Mouse (Mus musculus) layer of hippocampus, postnatal 14 days (tissue): ENCODE data around the gene Wfdc13. TPM values are rescaled to one million over a fixed set of nuclear protein-coding genes. Genes with fewer than 3 reads are reported as not detected.
"Not testable (repeated sequence)": the region's sequence is repeated elsewhere in the genome, so short reads cannot be mapped to it uniquely, and the experiment has no call there.

Experiments used
- DNase-seq, 2 experiments: peaks; one replicate each; pipeline ENCODE4 v3.0.0; 2021 to 2022; ENCODE audit warnings: low spot score in 2 of 2, mixed read lengths in 1 of 2
- total RNA-seq, 2 experiments: library from RNA; stranded (reverse); gene quantifications; 2 replicates each; pipeline ENCODE4 v1.2.3; 2021

Gene Wfdc13
- total RNA-seq, 2 experiments from 2014 or later: not detected

DNA sequence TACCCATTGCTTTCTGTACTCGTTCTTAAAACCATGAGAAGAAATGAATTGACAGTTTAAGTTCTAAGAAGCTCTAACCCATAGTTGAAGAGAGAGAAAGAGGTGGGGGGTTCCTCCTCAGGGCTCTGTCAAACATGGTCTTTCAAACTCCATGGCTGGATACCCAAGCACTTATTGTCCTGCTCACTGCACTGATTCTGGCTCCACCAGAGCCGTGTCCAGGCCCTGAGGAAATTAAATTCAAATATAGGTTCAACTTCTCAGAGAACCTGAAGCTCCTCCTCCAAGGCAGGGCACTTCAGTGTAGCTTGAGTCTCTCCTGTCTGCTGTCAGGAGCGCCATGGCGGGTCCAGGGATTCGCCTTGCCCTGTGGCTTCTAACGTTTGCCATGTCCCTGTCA lies 30.1 kb downstream of the Wfdc13 start, which contains the start of gene Spint5:
Spint5 (plus strand) TSS at position 301 of the 400 bp plus-strand sequence.
- DNase-seq: no peak

DNA sequence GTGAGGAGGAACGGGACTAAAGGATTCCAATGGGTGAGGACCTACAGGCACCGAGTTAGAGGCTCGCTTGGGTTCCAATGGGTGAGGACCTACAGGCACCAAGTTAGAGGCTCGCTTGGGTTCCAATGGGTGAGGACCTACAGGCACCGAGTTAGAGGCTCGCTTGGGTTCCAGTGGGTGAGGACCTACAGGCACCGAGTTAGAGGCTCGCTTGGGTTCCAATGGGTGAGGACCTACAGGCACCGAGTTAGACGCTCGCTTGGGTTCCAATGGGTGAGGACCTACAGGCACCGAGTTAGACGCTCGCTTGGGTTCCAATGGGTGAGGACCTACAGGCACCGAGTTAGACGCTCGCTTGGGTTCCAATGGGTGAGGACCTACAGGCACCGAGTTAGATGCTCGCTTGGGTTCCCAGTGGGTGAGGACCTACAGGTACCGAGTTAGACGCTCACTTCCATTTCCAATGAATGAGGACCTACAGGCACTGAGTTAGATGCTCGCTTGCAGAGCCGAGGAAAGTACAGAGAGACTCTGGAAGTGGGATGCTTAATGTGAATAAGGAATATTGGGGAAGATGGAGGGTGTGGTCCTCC lies 31.4 kb downstream of the Wfdc13 start:
- not testable (repeated sequence) for DNase-seq

DNA sequence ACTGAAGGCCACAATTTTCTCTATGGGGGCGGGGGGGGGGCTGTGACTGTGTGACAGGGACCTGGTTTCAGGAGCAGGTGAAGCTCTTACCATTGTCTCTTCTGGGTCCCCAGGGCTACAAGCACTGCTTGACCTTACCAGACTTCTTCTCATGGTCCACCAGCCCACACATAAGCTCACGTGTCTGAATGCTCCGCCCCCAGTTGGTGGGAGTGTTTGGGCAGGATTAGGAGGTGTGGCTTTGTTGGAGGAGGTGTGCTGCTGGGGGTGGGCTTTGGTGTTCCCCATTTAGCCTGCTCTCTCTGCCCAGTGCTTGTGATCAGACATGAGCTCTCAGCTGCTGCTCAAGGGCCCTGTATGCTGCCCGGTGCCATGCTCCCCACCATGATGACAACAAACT lies 38.4 kb downstream of the Wfdc13 start:
- no peak for DNase-seq

DNA sequence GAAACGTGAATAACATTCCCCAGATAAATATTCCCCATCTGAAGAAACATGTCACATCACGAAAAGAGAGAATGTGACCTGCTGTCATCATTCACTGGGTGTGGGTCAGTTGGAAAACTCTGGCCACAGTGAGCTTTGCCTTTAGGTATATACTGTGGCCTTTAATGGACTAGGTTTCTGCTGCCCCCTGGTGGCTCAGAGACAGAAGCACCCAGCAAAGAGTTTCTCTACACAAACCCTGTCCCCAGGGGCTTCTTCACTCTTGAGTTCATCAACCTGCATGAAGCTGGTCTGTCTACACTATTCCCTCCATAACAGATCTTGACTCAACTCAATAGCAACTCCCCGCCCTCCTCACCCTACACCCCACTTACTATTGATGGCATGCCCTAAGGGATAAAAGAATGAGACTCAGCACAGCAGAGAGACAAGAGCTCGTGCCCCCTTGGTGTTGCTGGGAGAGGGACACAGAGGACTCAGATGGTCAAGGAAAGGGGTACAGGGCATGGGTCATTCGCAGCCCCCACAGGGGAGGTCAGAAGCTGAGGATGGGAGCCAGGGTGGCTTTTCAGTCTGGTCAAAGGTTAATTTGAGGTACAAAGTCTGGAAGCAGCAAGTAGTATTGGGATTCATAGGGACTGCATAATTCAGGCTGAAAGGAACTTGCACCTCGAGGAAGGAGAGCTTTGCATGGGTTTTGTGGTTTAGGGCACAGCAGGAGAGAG lies 41.1 kb downstream of the Wfdc13 start:
- peak; percentile 50 to 74 for DNase-seq

DNA sequence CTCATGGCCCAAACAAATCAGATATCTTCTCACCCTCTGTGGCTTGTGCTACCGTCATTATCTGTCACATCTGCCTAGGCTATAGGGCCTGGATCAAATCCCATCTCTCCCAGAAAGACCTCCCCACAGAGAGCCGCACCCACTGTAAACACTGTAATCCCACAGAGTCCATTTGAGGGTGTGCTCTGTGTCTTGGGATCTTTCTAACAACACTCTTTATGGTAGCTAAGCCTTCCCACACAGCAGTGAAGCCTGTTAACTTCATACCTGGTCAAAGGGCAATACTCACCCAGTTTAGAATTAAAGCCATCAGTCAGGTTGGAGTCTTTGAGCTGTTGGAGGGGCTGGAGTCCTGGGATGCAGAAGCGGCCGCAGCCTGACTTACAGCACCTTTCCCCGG lies 46.8 kb downstream of the Wfdc13 start:
- DNase-seq: no peak

DNA sequence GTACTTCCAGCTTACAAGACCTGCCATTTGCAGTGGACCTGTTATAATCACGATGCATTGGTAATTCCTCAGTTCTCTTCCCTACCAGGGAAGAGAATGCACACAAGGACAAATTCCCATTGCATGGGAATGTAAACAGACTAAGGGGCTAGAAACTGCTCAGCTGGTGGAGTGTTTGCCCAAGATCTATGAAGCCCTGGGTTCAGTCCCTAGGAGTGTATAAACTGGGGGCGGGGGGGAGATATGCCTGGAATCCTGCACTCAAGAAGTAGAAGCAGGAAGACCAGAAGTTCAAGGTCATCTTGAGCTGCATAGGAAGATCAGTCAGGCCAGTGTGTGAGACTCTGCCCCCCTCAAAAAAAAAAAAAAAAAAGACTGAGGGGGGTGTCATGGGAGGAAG lies 48.4 kb downstream of the Wfdc13 start:
- no peak for DNase-seq

DNA sequence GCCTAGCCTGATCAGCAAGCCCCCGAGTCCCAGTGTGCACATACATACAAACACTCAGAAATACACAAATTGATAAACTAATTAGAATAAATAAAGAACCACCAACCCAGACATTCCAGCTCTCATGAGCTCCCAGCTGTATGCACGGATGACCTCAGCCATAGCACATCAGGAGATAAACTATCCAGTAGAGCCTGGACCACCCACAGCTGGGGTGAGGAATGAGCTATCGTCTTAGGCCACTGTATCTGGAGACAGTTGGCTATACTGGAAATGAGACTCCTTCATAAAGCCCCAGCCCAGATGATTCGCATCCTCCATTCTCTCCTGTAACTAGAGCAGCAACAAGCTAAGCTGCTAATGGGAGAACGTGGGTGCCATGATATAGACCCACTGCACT lies 49.9 kb downstream of the Wfdc13 start:
- no peak for DNase-seq

DNA sequence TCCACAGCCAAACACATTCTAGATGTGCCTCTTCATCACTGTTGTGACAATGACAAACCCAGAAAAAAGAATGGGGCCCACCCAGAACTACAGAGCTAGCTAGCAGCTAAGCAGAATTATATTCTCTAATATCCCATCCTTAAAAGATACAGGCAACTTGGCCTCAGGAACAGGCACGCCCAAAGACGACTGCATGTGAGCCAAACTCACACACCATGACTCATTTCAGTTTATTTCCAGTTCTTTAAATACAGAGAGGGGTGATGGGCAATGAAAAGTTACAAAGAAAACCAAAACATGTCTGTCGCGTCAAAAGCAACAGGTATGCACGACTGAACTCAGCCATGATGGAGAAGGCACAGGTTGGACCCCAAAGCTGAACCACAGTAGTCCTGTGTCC lies 50.5 kb downstream of the Wfdc13 start:
- no peak for DNase-seq

Other genes starting within 250 kb of the Wfdc13 start
- gene Sdc4, start 241.2 kb upstream of the Wfdc13 start, total RNA-seq: 100 to 1,000 TPM; 117 to 137 TPM
- 10 to 100 TPM; 39.1 to 44.7 TPM for gene Sys1, start 228.1 kb upstream of the Wfdc13 start, total RNA-seq
- gene Gm20458, start 224.1 kb upstream of the Wfdc13 start, total RNA-seq: 10 to 100 TPM; 12.7 to 18.8 TPM
- gene Trp53tg5, start 211.4 kb upstream of the Wfdc13 start, total RNA-seq: not detected
- 10 to 100 TPM; 87.6 to 88.0 TPM for gene Dbndd2, start 199.0 kb upstream of the Wfdc13 start, total RNA-seq
- gene Pigt, start 187.6 kb upstream of the Wfdc13 start, total RNA-seq: 10 to 100 TPM; 95.2 to 96.5 TPM
- 1 to 10 TPM in 1 of 2 experiments, not detected in 1; 5.6 TPM for gene Wfdc2, start 122.7 kb upstream of the Wfdc13 start, total RNA-seq
- gene Spint3, start 111.6 kb upstream of the Wfdc13 start, total RNA-seq: not detected
- gene Wfdc6a, start 99.7 kb upstream of the Wfdc13 start, total RNA-seq: 1 to 10 TPM in 1 of 2 experiments, under 1 TPM in 1; 0.71 to 1.9 TPM
- gene Eppin, start 91.5 kb upstream of the Wfdc13 start, total RNA-seq: not detected
- gene Wfdc6b, start 71.6 kb upstream of the Wfdc13 start, total RNA-seq: not detected
- not detected for gene Wfdc8, start 71.5 kb upstream of the Wfdc13 start, total RNA-seq
- gene Wfdc16, start 46.3 kb upstream of the Wfdc13 start, total RNA-seq: not detected
- not detected for gene Wfdc10, start 29.1 kb upstream of the Wfdc13 start, total RNA-seq
- gene Wfdc9, start 28.5 kb upstream of the Wfdc13 start, total RNA-seq: not detected
- not detected for gene Wfdc11, start 11.0 kb upstream of the Wfdc13 start, total RNA-seq
- not detected for gene Spint4, start 13.4 kb downstream of the Wfdc13 start, total RNA-seq
- gene Spint5, start 30.2 kb downstream of the Wfdc13 start, total RNA-seq: not detected
- gene Wfdc3, start 60.8 kb downstream of the Wfdc13 start, total RNA-seq: 1 to 10 TPM; 1.5 TPM
- gene Dnttip1, start 60.9 kb downstream of the Wfdc13 start, total RNA-seq: 10 to 100 TPM; 34.1 to 37.2 TPM
- gene Ube2c, start 84.8 kb downstream of the Wfdc13 start, total RNA-seq: 1 to 10 TPM; 2.9 to 4.0 TPM
- gene Tnnc2, start 94.9 kb downstream of the Wfdc13 start, total RNA-seq: not detected
- gene Snx21, start 100.7 kb downstream of the Wfdc13 start, total RNA-seq: 10 to 100 TPM; 33.3 to 39.8 TPM
- gene Acot8, start 119.8 kb downstream of the Wfdc13 start, total RNA-seq: 10 to 100 TPM; 26.4 to 28.1 TPM
- 1 to 10 TPM; 6.0 to 8.3 TPM for gene Zswim3, start 120.0 kb downstream of the Wfdc13 start, total RNA-seq
- 10 to 100 TPM; 18.1 to 18.2 TPM for gene Zswim1, start 137.6 kb downstream of the Wfdc13 start, total RNA-seq
- under 1 TPM in 1 of 2 experiments, not detected in 1; 0.67 TPM for gene Spata25, start 143.4 kb downstream of the Wfdc13 start, total RNA-seq
- 10 to 100 TPM; 87.7 to 89.6 TPM for gene Ctsa, start 147.8 kb downstream of the Wfdc13 start, total RNA-seq
- gene Neurl2, start 148.3 kb downstream of the Wfdc13 start, total RNA-seq: 1 to 10 TPM; 3.9 to 4.1 TPM
- 100 to 1,000 TPM in 1 of 2 experiments, 10 to 100 TPM in 1; 72.5 to 107 TPM for gene Pltp, start 172.6 kb downstream of the Wfdc13 start, total RNA-seq
- 10 to 100 TPM; 43.5 to 48.8 TPM for gene Pcif1, start 194.2 kb downstream of the Wfdc13 start, total RNA-seq
- 10 to 100 TPM; 25.0 to 26.4 TPM for gene Zfp335, start 226.7 kb downstream of the Wfdc13 start, total RNA-seq